Mouse (Mus musculus) liver, embryonic 14.5 days (tissue): ENCODE results near the gene Trim2. TPM values are rescaled to one million over a fixed set of nuclear protein-coding genes. Genes with fewer than 3 reads are reported as not detected.

Experiments
- ATAC-seq: fragments of 200-750 bp; cut with Nextera tagmentation; 2 replicates; pipeline ENCODE4 v1.8.0; 2017; ENCODE audit warnings: moderate number of reproducible peaks, mild to moderate bottlenecking, moderate library complexity; ENCODE audit not compliant: insufficient read depth
- DNase-seq, 3 experiments: peaks; one replicate each; pipeline ENCODE4 v3.0.0-alpha.2; 2012 to 2013; ENCODE audit warnings: low read depth in 3 of 3, low spot score in 3 of 3
- H3K27ac ChIP-seq: fragments of 300-500 bp; sonication (generic); 2 replicates; pipeline ENCODE4 v1.5.1; 2014; ENCODE audit warnings: moderate library complexity, mild to moderate bottlenecking, control low read depth, inconsistent platforms
- H3K27me3 ChIP-seq: fragments of 300-500 bp; sonication (generic); 2 replicates; pipeline ENCODE4 v1.6.1; 2014; ENCODE audit warnings: mild to moderate bottlenecking, low read length, moderate library complexity; ENCODE audit not compliant: control insufficient read depth, insufficient read depth
- H3K36me3 ChIP-seq: fragments of 300-500 bp; sonication (generic); replicated peaks from 2 replicates; pipeline ENCODE4 v1.6.1; 2014; ENCODE audit warnings: low read depth; ENCODE audit not compliant: control insufficient read depth, insufficient read depth
- H3K4me1 ChIP-seq, 2 experiments: fragments of 200-500 bp in 1 of 2; fragments of 300-500 bp in 1 of 2; sonication (generic) in 1 of 2; replicated peaks; 2 replicates each; pipeline ENCODE4 v1.6.1; 2012 to 2014; ENCODE audit warnings: antibody characterized with exemption in 1 of 2, inconsistent platforms in 1 of 2, low read length in 1 of 2; ENCODE audit not compliant: control insufficient read depth in 2 of 2, insufficient read depth in 2 of 2
- H3K4me2 ChIP-seq: fragments of 300-500 bp; sonication (generic); 2 replicates; pipeline ENCODE4 v1.6.1; 2014; ENCODE audit warnings: low read depth, mild to moderate bottlenecking, control low read depth, moderate library complexity
- H3K4me3 ChIP-seq, 2 experiments: fragments of 200-500 bp in 1 of 2; fragments of 300-500 bp in 1 of 2; sonication (generic) in 1 of 2; 2 replicates each; pipeline ENCODE4 v1.5.1; 2012 to 2014; ENCODE audit warnings: low read depth in 2 of 2, low read length in 2 of 2, mild to moderate bottlenecking in 2 of 2, control low read depth in 1 of 2, inconsistent platforms in 1 of 2, moderate library complexity in 1 of 2; ENCODE audit not compliant: insufficient read depth in 1 of 2
- H3K9ac ChIP-seq: fragments of 300-500 bp; sonication (generic); replicated peaks from 2 replicates; pipeline ENCODE4 v1.6.1; 2014; ENCODE audit warnings: mild to moderate bottlenecking, control low read depth, moderate library complexity
- H3K9me3 ChIP-seq: fragments of 300-500 bp; sonication (generic); 2 replicates; pipeline ENCODE4 v1.6.1; 2016; ENCODE audit warnings: low read length, mixed read lengths; ENCODE audit not compliant: control insufficient read depth
- CTCF ChIP-seq: IDR thresholded peaks from 2 replicates; pipeline ENCODE4 v1.5.1; 2016; ENCODE audit warnings: antibody characterized with exemption, low read depth, control low read depth
- EP300 ChIP-seq: IDR thresholded peaks from 2 replicates; pipeline ENCODE4 v1.6.1; 2016; ENCODE audit warnings: antibody characterized with exemption, low read depth
- WGBS: fragments of 180-500 bp; shearing (Covaris S2); extraction: QIAGEN DNeasy Blood & Tissue Kit; methylation state at CpG from one replicate; pipeline ENCODE4 v1.1.7; 2014; ENCODE audit not compliant: insufficient replicate concordance; 5-methylcytosine and 5-hydroxymethylcytosine counted together
- polyA plus RNA-seq, 2 experiments: library from polyadenylated mRNA; depleted of rRNA in 1 of 2; stranded (reverse) in 1 of 2; unstranded in 1 of 2; fragments of >200 nt; fragmentation: Nextera tagmentation in 1 of 2; extraction: Ambion mirVana in 1 of 2; gene quantifications; 2 replicates each; pipeline versions ENCODE4 v1.2.1 to v1.2.3; 2012 to 2014

Trim2 gene
- polyA plus RNA-seq, 2 experiments, result 2.5 to 3.5 TPM

- Histone ChIP-seq H3K4me1 (no peaks in the 10 kb centered on the region; a peak in 1 of 4 replicates), H3K27me3 (no peaks in the 10 kb centered on the region), H3K9ac (no peak overlapping the region), H3K27ac (no peak overlapping the region), H3K9me3 (no peaks in the 10 kb centered on the region), H3K4me2 (no peak overlapping the region), H3K36me3 (no peaks in the 10 kb centered on the region), H3K4me3 (no peak overlapping the region)
- ATAC-seq (no peak), DNase-seq (no peak)
- TF ChIP-seq EP300 (no peak), CTCF (no peak)
- WGBS, result 53% methylated on average over 2 of the region's 2 CpGs
Observed at GRCm38 (mm10) chr3:84296676-84297075, 10.0 kb downstream of the Trim2 start.

GRCm38 (mm10) chr3:84294734-84295133 is 11.9 kb downstream of the Trim2 start:
- TF ChIP-seq EP300 (no peak), CTCF (no peak)
- ATAC-seq (no peak), DNase-seq (no peak)
- H3K4me2 ChIP-seq, result no peak overlapping the region
- 65% methylated on average over 9 of the region's 9 CpGs for WGBS
- no peaks in the 10 kb centered on the region for H3K36me3 ChIP-seq
- no peaks in the 10 kb centered on the region for H3K27me3 ChIP-seq
- no peak overlapping the region for H3K4me3 ChIP-seq
- H3K9ac ChIP-seq, result no peak overlapping the region
- no peaks in the 10 kb centered on the region; a peak in 1 of 4 replicates for H3K4me1 ChIP-seq
- H3K27ac ChIP-seq, result no peak overlapping the region
- H3K9me3 ChIP-seq, result no peaks in the 10 kb centered on the region

- Histone ChIP-seq H3K27ac (no peak overlapping the region), H3K36me3 (no peaks in the 10 kb centered on the region), H3K9me3 (no peaks in the 10 kb centered on the region), H3K4me2 (no peak overlapping the region), H3K4me3 (no peak overlapping the region), H3K4me1 (no peaks in the 10 kb centered on the region; a peak in 1 of 4 replicates), H3K9ac (no peak overlapping the region), H3K27me3 (no peaks in the 10 kb centered on the region)
- TF ChIP-seq EP300 (no peak), CTCF (no peak)
- ATAC-seq, result no peak
- 67% methylated on average over 13 of the region's 13 CpGs for WGBS
- no peak for DNase-seq
Observed at GRCm38 (mm10) chr3:84293666-84294595, 12.7 kb downstream of the Trim2 start.

- no peak overlapping the region for H3K4me2 ChIP-seq
- H3K36me3 ChIP-seq, result no peaks in the 10 kb centered on the region
- no peak overlapping the region for H3K27ac ChIP-seq
- no peaks in the 10 kb centered on the region for H3K9me3 ChIP-seq
- WGBS, result 72% methylated on average over 5 of the region's 5 CpGs
- no peaks in the 10 kb centered on the region; a peak in 1 of 4 replicates for H3K4me1 ChIP-seq
- H3K4me3 ChIP-seq, result no peak overlapping the region
- no peaks in the 10 kb centered on the region for H3K27me3 ChIP-seq
- TF ChIP-seq EP300, result no peak
- TF ChIP-seq CTCF, result no peak
- H3K9ac ChIP-seq, result no peak overlapping the region
- DNase-seq (no peak), ATAC-seq (no peak)
Observed at GRCm38 (mm10) chr3:84292238-84292637, 14.4 kb downstream of the Trim2 start.

GRCm38 (mm10) chr3:84288931-84289330 is 17.7 kb downstream of the Trim2 start:
- no peaks in the 10 kb centered on the region for H3K27me3 ChIP-seq
- no peaks in the 10 kb centered on the region for H3K36me3 ChIP-seq
- H3K9ac ChIP-seq, result no peak overlapping the region
- ATAC-seq (no peak), DNase-seq (no peak)
- no peak for TF ChIP-seq CTCF
- TF ChIP-seq EP300, result no peak
- no peaks in the 10 kb centered on the region for H3K9me3 ChIP-seq
- no peak overlapping the region for H3K27ac ChIP-seq
- WGBS, result 50% methylated on average over 4 of the region's 4 CpGs
- no peak overlapping the region for H3K4me2 ChIP-seq
- no peak overlapping the region for H3K4me3 ChIP-seq
- H3K4me1 ChIP-seq, result peaks cover 0 to 17% of the 10 kb centered on the region in 2 experiments; a peak in 3 of 4 replicates
